In genomic region chr13:105002831-105003157, GRCm38 (mm10) we compare ENCODE assay signal across 13 mouse cellular contexts. TPM values are rescaled to one million over a fixed set of nuclear protein-coding genes. Genes with fewer than 3 reads are reported as not detected.
"Had no signal": no experiment of that assay in that cellular context is flagged by ENCODE, and none has a peak within 500 bp of the region (broad histone marks: within the 10 kb centered on the region; RNA-seq: fewer than 3 reads in every experiment).

No protein-coding gene starts in this region.

- H3K9ac ChIP-seq: kidney, embryonic 15.5 days; limb, embryonic 13.5 days; liver, embryonic 14.5 days; neural tube, embryonic 12.5 days; stomach, embryonic 15.5 days had no signal

- H3K4me3 ChIP-seq: kidney, embryonic 15.5 days; limb, embryonic 13.5 days; myocyte; neural tube, embryonic 12.5 days; stomach, embryonic 15.5 days had no signal

- H3K27me3 ChIP-seq: kidney, embryonic 15.5 days; limb, embryonic 13.5 days; neural tube, embryonic 12.5 days; stomach, embryonic 15.5 days had no signal

- H3K9me3 ChIP-seq: kidney, embryonic 15.5 days; limb, embryonic 13.5 days; neural tube, embryonic 12.5 days; stomach, embryonic 15.5 days had no signal

- H3K4me1 ChIP-seq: kidney, embryonic 15.5 days; limb, embryonic 13.5 days; neural tube, embryonic 12.5 days; stomach, embryonic 15.5 days had no signal

- H3K4me2 ChIP-seq: kidney, embryonic 15.5 days; limb, embryonic 13.5 days; neural tube, embryonic 12.5 days; stomach, embryonic 15.5 days had no signal

- H3K36me3 ChIP-seq: kidney, embryonic 15.5 days; limb, embryonic 13.5 days; neural tube, embryonic 12.5 days; stomach, embryonic 15.5 days had no signal

- H3K27ac ChIP-seq: kidney, embryonic 15.5 days; limb, embryonic 13.5 days; liver, embryonic 14.5 days; neural tube, embryonic 12.5 days; stomach, embryonic 15.5 days had no signal

- DNase-seq: kidney, adult 2 months; kidney, postnatal 14 days; lung, adult 18-20 months; right cerebral cortex, postnatal 14 days; thymus, adult 2 months; thymus, postnatal 25 days had no signal

RNA-seq across cellular contexts. Expression of gene Rgs7bp, which starts 51.9 kb away (rescaled TPM):
- total RNA-seq: megakaryocyte-erythroid progenitor cell, adult 5-6 weeks had no signal
